Mouse (Mus musculus) leukemia stem cell, adult 10-12 weeks (primary cell): Measurements from ENCODE around the gene Cyp51. TPM values are rescaled to one million over a fixed set of nuclear protein-coding genes. Genes with fewer than 3 reads are reported as not detected.

ENCODE experiments used
- polyA plus RNA-seq: library from polyadenylated mRNA; stranded (reverse); fragments of >175 nt; gene quantifications from 2 replicates; pipeline ENCODE4 v1.2.3, GENCODE M21; 2012; ENCODE audit warnings: low replicate concordance

The Cyp51 gene
- polyA plus RNA-seq: 17.5 and 60.1 TPM in 2 replicates

GRCm38 (mm10) chr5:4104341-4105040, at the start of gene Cyp51:
TSS of gene Cyp51 (minus strand) at chr5:4104746.

Other genes starting within 250 kb of the Cyp51 start
- gene Mterf1a, start 210.8 kb downstream of the Cyp51 start, polyA plus RNA-seq: 0.27 and 0.28 TPM in 2 replicates
- 34.6 and 37.0 TPM in 2 replicates for gene Akap9, start 176.7 kb downstream of the Cyp51 start, polyA plus RNA-seq
- gene Mterf1b, start 87.6 kb upstream of the Cyp51 start, polyA plus RNA-seq: not detected in 2 replicates